Mouse (Mus musculus) adrenal gland, postnatal 4 days (tissue): ENCODE results near the gene Lpar3. TPM values are rescaled to one million over a fixed set of nuclear protein-coding genes. Genes with fewer than 3 reads are reported as not detected.

ENCODE experiments used
- DNase-seq, 2 experiments: peaks; one replicate each; pipeline ENCODE4 v3.0.0; 2021 to 2022; ENCODE audit warnings: low spot score in 2 of 2, mixed read lengths in 2 of 2
- total RNA-seq, 2 experiments: library from RNA; stranded (reverse); gene quantifications; 2 replicates each; pipeline ENCODE4 v1.2.3; 2021

Lpar3 gene
- total RNA-seq, 2 experiments from 2014 or later = 0.51 to 1.5 TPM

DNA sequence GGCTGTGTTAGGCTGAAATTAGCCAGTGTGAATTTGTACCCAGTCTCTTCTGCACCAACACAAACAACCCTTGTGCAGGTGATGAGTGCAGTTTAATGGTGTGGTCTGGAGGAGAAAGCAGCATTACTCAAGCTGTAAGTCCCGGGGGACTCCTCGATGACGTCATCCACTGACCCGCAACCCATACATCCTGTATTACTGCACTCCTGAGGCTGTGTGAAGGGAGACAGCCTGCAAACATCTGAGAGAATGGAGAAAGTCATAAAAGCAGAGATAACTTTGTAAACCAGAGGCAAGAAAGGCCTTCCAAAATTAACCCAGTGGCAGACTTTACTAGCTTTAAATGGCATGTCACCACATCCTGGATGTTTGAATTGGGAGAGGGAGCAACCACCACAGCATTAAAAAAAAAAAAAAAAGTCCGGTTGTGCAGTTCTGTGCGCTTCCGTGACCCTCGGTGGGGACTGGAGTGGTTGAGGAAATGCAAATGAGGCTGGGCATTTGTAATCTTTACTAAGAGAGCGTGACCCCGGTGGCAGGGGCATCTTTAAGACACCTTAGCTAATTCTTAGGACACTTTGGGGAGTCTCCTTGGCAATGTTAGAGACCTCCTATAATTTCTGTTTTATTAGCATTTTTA, 36.8 kb downstream of the Lpar3 start:
- no peak for DNase-seq

DNA sequence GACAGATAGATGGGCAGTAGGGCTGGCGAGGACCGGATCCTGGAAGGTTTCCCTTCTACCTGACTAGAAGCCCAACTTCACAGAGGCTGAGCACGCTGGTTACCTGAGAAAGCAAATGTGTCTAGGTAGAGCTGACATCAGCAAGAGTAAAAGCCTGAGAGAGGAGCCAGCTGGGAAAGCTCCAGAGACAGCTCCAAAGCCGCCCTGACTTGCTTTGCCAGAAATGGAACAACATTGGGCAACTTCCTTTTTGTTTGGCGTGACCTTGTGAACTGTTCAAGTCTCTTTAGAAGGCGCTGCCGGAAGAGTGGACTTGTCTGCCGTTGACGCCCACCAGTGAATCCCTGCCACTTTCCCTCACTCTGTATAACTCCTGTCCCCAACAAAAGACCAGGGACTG, 39.4 kb downstream of the Lpar3 start:
- DNase-seq = no peak

- DNase-seq = no peak
These were observed 40.1 kb downstream of the Lpar3 start for GRCm38 (mm10) chr3:146260845-146261244.

DNA sequence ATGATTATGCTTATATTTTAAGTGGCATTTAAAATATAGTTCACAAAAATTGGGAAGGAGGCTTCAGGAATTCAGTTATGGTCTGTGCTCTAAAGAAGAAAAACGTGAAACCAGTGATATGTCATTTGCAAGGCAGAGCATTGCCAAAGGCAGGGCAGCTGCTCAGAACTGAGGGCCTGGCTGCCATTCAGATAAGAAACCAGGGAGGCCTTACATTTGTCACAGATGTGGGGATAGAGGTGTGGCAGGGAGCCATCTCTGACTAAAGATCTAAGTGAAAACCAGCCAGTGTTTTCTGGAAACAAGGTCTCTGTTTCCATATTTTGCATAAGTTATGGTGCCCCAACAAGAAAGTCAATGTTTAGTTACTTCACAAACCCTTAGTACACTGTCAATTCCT, 41.8 kb downstream of the Lpar3 start:
- DNase-seq = no peak

- no peak for DNase-seq
These were observed 43.4 kb downstream of the Lpar3 start for GRCm38 (mm10) chr3:146264146-146264545.

DNA sequence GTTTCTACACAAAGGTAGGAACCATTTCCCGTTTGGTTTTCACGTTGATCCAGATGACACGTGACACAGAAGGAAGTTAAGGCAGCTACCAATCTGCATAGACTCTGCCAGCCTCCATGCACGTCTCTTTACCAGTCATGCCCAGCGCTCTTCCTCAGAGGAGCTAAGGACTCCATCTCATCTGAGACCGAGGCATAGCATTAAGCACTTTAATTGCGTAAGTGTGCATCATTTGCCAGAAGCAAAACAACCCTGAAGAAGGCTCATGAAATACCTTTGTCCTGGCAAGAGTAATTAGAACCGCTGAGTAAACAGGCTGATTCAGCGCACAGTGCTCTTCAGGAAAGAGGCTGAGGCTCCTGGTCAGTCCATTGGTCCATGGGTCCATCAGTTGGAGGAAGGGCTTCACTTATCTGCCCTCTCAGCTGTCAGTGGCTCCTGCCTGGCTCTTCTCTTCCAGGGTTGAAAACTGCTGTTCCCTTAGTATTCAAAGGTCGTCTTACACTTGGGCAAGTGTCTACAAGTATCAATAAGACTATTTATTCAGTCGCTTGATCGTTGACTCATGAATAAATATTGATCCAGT, 44.9 kb downstream of the Lpar3 start:
- DNase-seq = no peak

- DNase-seq = no peak
These were observed 47.5 kb downstream of the Lpar3 start for GRCm38 (mm10) chr3:146268024-146268801.

GRCm38 (mm10) chr3:146274503-146274902, 53.7 kb downstream of the Lpar3 start:
- no peak for DNase-seq

GRCm38 (mm10) chr3:146275360-146276025, 54.7 kb downstream of the Lpar3 start:
- DNase-seq = no peak

DNA sequence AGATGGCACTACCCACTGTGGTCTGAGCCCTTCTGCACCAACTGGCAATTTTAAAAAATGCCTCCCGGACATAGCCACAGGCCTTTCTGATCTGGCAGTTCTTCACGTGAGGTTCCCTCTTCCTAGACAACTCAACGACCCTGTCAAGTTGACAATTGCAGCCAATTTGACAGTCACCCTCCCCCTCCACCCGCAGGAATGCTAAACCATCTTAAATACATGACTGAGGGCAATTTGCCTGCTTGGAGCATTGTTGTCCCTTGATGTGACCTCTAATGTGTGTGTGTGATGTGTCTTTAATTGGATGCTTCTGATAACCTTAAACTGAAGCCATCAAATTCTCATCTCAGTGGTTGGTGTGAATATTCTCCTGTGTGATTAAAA, 55.3 kb downstream of the Lpar3 start:
- DNase-seq = no peak

GRCm38 (mm10) chr3:146276991-146277390, 56.2 kb downstream of the Lpar3 start:
- no peak for DNase-seq

DNA sequence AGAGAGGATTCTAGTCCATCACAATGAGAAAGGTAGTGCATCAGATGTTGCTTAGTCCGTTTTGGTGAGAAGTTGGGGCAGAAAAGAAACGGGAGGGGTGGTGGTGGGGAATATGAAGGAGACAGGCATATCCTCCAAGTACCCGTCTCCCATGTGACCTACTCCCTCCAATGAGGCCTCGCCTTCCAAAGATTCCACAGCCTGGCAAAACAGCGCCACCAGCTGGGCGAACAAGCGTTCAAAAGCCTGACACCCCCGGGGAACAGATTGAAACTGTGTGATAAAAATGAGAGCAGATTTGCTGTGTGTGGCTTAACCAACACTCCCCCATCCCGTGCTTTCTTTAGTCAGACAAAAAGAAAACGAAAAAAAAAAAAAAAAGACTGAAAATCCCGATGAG, 56.7 kb downstream of the Lpar3 start:
- DNase-seq = peak in 1 of 2 experiments; percentile 40

DNA sequence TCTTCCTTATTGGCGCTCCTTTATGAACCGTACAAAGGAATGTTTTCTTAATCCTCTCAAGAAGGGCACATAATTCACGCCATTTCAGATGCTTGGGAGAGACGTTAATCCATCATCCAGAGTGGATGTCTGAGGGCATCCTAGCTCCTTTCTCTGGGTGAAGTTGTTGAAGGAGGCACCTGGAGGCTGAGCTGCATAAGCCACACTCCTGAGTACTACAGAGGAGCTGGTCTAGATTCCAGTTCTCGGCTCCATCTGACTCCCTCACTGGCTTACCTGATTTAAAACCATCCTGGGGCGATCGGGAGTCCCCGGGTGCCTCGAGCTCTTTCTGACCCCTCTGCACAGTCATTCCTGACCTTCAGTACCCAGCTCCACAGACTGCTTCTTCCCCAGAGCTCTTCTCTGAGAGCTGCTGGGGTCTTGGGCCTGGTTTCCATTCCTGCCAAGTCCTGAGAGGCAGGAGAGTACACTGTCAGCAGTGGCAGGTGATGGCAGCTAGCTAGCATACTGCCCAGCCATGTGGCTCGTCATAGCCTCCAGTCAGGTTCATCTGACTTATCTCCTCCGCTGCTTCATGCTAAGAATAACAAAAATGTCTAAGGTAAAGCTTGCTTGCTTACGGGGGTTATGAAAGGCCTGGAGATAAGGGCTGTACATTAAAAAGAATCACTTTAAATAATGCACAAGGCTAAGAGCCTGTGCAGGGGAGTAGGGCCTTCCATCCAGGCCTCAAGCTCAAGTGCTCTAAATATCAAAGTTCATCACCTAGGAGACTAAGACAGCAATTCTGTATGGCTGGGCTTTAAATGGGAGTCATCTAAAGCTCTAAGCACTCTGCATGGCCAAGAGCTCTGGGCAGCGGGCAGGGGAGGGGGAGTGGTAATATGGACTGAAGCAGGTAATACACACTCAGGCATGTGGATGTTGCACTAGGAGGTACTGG, 57.7 kb downstream of the Lpar3 start:
- DNase-seq = no peak

DNA sequence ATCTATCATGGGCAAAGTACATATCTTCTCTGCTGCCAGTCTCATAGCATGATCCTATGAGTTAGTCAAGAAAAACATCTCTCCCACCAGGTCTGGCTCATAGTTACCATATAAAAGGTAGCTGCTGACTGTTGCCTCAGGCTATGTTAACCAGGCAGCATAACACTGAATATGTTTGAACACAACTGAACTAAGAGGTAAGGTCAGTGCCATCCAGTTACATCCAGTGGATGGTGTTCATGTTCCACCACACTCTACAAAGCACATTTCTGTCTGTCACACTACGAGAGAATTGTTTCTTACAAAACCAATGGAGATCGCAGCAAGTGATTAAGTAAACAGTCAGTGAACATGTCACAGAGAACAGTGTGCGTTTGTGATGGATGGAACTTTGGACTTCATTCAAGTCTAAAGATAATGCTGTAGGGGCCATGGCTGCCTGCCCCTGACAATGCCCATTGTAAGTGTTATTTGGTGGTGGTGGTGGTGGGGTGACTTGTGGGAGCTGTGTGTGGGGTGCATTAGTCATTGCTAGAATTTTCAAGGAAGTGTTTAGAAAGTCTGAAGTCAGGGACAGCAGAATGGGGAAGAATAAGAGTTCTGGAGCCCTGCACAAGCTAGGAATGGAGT, 63.1 kb downstream of the Lpar3 start:
- no peak for DNase-seq

GRCm38 (mm10) chr3:146286118-146286517, 65.4 kb downstream of the Lpar3 start:
- no peak for DNase-seq

DNA sequence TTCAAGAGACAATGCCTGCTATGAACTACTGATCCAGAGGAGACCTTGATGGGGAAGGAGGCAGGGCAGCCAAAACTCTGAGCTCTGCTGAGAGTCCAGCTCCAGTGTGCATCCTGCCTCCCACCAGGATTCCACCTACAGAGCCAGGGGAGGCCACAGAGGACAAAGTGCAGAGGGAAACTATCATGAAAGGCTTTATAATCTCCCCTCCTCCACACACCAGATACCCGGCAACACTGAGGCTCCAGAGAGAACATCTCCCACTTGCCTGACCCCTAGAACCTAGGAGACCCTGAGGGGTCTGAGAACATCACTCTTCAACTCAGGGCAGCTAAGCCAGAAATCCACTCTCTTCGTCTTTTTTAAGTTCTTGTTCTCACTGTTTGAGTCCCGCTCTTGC, 71.2 kb downstream of the Lpar3 start:
- no peak for DNase-seq

DNA sequence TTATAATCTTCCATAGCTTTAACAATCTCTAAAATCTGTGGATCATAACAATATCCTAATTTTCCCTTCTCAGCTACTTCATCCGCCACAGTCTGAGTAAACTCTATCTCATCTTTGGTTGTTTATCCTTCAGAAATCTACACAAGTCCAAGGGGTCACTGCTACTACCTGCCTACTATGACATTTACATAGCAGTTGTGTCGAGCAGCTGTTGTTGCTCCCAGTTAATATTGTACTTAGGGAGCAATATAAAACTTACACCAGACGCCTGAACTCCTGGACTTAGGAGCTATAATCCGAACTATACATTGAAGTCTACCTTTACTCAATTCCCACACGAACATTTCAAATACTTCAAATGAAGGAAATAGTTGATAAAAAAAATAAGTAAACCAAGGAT, 71.8 kb downstream of the Lpar3 start:
- no peak for DNase-seq

GRCm38 (mm10) chr3:146302451-146302850, 81.7 kb downstream of the Lpar3 start:
- no peak for DNase-seq

DNA sequence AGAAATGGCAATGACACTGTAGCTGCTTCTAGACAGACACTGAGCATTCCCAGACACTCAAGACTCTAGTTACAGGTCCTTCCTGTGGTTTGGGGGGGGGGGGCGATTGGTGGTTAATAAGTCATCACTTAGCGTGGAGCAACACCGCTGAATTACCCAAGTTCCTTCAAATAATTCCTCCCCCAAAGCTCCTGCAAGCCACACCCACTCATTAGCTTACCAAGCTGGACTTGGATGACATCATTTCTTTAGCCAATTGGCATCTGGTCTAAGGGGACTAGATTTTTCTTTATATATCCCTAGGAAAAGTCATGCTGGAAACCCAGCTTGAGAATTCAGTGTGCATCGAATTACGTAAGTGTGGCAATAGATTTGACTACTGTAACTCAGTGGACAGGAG, 82.4 kb downstream of the Lpar3 start:
- DNase-seq = no peak
